Mouse (Mus musculus) megakaryocyte, adult 5-6 weeks (primary cell): ENCODE measurements at regions not wholly inside any gene's neighbourhood (a gene's known extent, or its start where the extent isn't known, plus 50 kb on each side); places are given as distances from the start of the nearest gene placed in this dataset.
"Not testable (repeated sequence)": the region's sequence is repeated elsewhere in the genome, so short reads cannot be mapped to it uniquely, and the experiment has no call there.

ENCODE experiments used
- ATAC-seq: 2 replicates; pipeline ENCODE4 v1.8.0; 2016; ENCODE audit warnings: mild to moderate bottlenecking, inconsistent platforms; ENCODE audit not compliant: poor library complexity, severe bottlenecking

DNA sequence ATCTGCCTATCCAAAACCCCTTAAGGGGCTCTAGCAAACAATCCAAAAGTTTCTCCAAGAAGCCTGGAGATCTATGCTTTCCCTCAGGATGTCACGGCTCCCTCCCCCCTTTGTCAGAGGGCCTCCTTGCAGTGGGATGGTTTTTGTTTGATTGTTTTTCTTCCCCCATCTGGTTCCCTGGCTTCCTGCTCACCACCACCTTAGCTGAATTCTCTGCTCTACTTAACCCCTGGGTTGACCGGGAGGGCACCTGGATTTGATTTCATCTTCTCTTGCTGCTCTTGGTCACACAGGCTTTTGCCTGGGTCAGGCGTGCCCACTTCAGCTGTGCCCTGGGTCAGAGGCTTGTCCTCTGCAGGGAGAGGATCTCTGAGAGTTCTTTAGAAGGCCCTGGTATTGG is 72.3 kb upstream of the Spon1 start:
- ATAC-seq, result no peak

DNA sequence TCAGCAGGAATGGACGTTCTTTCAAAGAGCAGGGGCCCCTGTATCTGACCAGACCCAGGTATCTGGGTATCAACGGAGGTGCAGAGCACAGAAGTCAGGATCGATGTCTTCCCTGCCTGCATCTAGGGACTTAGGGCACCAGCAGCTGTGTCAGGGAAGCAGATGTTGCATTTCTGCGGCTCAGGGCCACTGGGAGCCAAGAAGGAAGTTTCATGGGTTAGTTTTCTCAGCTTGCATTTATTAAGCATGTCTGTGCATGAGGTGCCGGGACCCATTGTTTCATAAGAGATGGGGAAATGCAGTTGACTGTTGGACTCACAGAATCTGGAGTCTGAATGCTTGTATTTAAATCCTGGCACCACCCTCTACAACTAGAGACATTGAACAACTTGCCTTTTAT is 71.3 kb upstream of the Spon1 start:
- ATAC-seq, result 0 out of 2 replicates have a peak, but pooled peaks have one; percentile 21

DNA sequence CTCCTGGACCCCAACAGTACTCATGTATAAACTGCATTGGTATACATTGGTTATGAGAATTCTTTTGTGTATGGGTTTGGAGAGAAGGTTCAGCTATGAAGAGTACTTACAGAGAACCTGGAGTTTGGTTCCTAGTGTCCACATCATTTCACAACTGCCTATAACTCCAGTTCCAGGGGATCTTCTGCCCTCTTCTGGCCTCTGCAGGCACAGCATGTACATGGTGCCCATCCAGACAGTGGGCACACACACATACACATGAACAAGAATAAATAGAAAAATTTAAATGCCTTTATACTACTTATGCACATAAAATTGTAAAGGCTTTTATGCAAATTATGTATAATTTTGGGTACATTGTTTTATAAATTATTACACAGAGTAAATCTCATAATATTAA is 59.9 kb upstream of the Spon1 start:
- no peak for ATAC-seq

DNA sequence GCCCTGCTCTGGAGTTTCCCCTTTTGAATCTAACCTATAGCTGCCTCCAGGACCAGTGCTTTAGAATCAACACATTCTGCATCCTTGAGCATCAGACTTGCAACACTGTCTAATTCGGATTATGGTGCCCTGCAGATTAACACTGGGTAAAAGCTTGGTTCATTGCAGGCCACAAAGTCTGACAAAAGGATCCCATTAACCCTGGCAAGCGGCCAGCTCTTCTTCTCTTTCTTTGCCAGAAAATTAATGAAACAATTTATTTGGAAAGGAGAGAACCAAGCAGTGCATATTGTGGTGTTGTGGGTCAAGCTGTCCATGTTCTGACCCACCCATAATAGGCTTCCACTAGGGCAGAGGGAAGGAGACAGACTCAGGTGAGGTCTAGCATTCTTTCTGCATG is 58.2 kb upstream of the Spon1 start:
- ATAC-seq, result no peak

DNA sequence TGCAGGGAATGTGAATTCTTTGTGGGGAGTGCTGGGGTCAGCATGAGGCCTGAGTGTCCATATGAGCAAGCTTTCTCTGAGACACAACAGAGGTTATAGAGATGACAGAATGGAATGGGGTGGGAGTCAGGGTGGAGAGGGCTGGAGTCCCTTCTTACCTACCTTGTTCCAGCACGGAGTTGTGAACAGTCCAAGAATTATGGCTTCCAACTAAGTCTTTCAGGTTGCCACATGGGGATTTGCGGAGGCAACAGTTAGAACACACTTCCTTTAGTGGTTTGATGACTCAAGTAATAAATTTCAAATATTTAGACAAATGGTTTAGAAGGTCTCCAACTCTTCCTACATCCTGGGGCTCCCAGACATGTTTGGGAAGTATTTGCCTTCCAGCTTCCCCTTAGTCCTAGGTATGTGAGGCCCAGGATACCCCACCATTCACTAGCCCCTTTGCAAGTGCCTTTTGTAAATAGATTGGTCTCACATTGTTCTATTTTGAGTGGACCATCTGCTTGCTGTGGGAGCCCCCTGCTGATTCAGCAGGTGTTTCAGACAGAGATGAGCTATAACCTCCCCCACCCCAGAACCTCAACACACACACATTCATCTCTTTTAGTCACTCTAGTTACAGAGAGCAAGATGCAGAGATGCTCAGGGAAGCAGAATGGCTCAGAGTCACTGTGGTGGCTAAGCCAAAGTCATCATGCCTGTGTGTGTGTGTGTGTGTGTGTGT is 55.1 kb upstream of the Spon1 start:
- no peak for ATAC-seq

DNA sequence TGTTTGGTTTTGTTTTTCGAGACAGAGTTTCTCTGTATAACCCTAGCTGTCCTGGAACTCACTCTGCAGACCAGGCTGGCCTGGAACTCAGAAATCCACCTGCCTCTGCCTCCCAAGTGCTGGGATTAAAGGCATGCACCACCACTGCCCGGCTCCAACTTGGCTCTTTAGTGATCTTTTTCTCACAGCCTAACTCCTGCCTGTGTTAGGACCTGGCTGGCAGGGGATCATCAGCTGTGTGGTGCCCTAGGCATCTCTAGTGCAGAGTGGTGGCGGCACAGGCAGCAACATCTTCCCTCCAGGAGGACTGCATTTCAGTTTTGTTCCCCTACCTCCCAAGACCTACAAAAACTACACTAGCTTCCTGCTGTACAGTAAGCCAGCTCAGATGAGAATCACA is 54.4 kb upstream of the Spon1 start:
- not testable (repeated sequence) for ATAC-seq
